Mouse (Mus musculus) cerebellum, postnatal 36 days (tissue): ENCODE data around the gene Bod1.

ENCODE experiments used
- DNase-seq, 2 experiments: peaks; one replicate each; pipeline ENCODE4 v3.0.0; 2021 to 2022; ENCODE audit warnings: mixed read lengths in 2 of 2

The Bod1 gene

GRCm38 (mm10) chr11:31664186-31664585 is 7.5 kb downstream of the Bod1 start:
- DNase-seq: no peak

- no peak for DNase-seq
These were observed 8.2 kb downstream of the Bod1 start for GRCm38 (mm10) chr11:31663501-31663900.

- no peak for DNase-seq
These were observed 8.7 kb downstream of the Bod1 start for GRCm38 (mm10) chr11:31662872-31663446.

GRCm38 (mm10) chr11:31662214-31662613 is 9.5 kb downstream of the Bod1 start:
- DNase-seq: no peak

- no peak for DNase-seq
These were observed 13.9 kb downstream of the Bod1 start for GRCm38 (mm10) chr11:31657806-31658175.

GRCm38 (mm10) chr11:31657168-31657805 is 14.4 kb downstream of the Bod1 start:
- no peak for DNase-seq

- no peak for DNase-seq
These were observed 22.2 kb downstream of the Bod1 start for GRCm38 (mm10) chr11:31649507-31649906.

- no peak for DNase-seq
These were observed 24.4 kb downstream of the Bod1 start for GRCm38 (mm10) chr11:31647268-31647667.

GRCm38 (mm10) chr11:31646571-31646970 is 25.1 kb downstream of the Bod1 start:
- no peak for DNase-seq

GRCm38 (mm10) chr11:31643120-31643519 is 28.6 kb downstream of the Bod1 start:
- no peak for DNase-seq

GRCm38 (mm10) chr11:31641066-31641810 is 30.4 kb downstream of the Bod1 start:
- no peak for DNase-seq

GRCm38 (mm10) chr11:31640187-31640586 is 31.5 kb downstream of the Bod1 start:
- no peak for DNase-seq

GRCm38 (mm10) chr11:31637788-31638373 is 33.8 kb downstream of the Bod1 start:
- DNase-seq: peak; percentile 68 to 71

- DNase-seq: no peak
These were observed 43.0 kb downstream of the Bod1 start for GRCm38 (mm10) chr11:31628700-31629099.

GRCm38 (mm10) chr11:31620796-31621195 is 50.9 kb downstream of the Bod1 start:
- no peak for DNase-seq

- no peak for DNase-seq
These were observed 53.9 kb downstream of the Bod1 start for GRCm38 (mm10) chr11:31617797-31618196.

- no peak for DNase-seq
These were observed 54.4 kb downstream of the Bod1 start for GRCm38 (mm10) chr11:31617236-31617635.

GRCm38 (mm10) chr11:31616722-31617121 is 55.0 kb downstream of the Bod1 start:
- DNase-seq: no peak
